Mouse (Mus musculus) cortical plate, adult 2 months (tissue): Measurements from ENCODE around the gene Rims1.

Experiments used
- CTCF ChIP-seq: fragments of 200-500 bp; IDR thresholded peaks from 2 replicates; pipeline ENCODE4 v1.5.1; 2011; ENCODE audit warnings: mild to moderate bottlenecking, control low read depth, low read length; ENCODE audit not compliant: insufficient read depth; ENCODE audit errors: extremely low read depth
- POLR2A ChIP-seq: fragments of 200-500 bp; IDR thresholded peaks from 2 replicates; pipeline ENCODE4 v1.6.1; 2011; ENCODE audit warnings: mild to moderate bottlenecking, low read length, control low read depth; ENCODE audit not compliant: insufficient read depth; ENCODE audit errors: extremely low read depth

- no peak for TF ChIP-seq POLR2A
- no peak for TF ChIP-seq CTCF
Observed at GRCm38 (mm10) chr1:22579470-22579869, 226.3 kb downstream of the Rims1 start.
